Mouse (Mus musculus): Measurements from ENCODE around the gene Evi2.

GRCm38 (mm10) chr11:79560536-79560935 is 30.1 kb upstream of the Evi2 start:
- TF ChIP-seq CTCF (IDR thresholded peaks at IDR 0.05; ENCODE audit: low read depth) (no peak), EP300 (optimal IDR thresholded peaks at IDR 0.05) (no peak)

All from stomach, postnatal 0 days (tissue).